Mouse (Mus musculus): ENCODE measurements around the gene Cct2. TPM values are rescaled to one million over a fixed set of nuclear protein-coding genes. Genes with fewer than 3 reads are reported as not detected.

Gene Cct2
- polyA plus RNA-seq (2015; fragmentation: Nextera tagmentation; extraction: Ambion mirVana), result 139 and 171 TPM in 2 replicates

- Histone ChIP-seq H3K9me3 (replicated peaks) (no peaks in the 10 kb centered on the region), H3K27me3 (no peaks in the 10 kb centered on the region), H3K9ac (peak within 1 kb of the TSS; percentile 90), H3K4me3 (peak within 1 kb of the TSS; percentile 99), H3K4me1 (replicated peaks) (peaks cover 13% of the 10 kb centered on the region), H3K36me3 (peaks cover 38% of the 10 kb centered on the region), H3K27ac (peak within 1 kb of the TSS; percentile 92), H3K4me2 (peak within 1 kb of the TSS; percentile 76)
- ATAC-seq (replicated peaks; ENCODE audit: insufficient number of reproducible peaks, insufficient read depth, low FRiP score, low read depth), result peak; percentile 93
- WGBS, result under 1% methylated on average over 68 of the region's 68 CpGs
Measured at GRCm38 (mm10) chr10:117063254-117064021, at the start of gene Cct2. Gene Cct2, minus strand, starts transcription at chr10:117063814.

- H3K27ac ChIP-seq, result peak overlapping the region; percentile 37
- H3K36me3 ChIP-seq, result no peaks in the 10 kb centered on the region
- ATAC-seq (replicated peaks; ENCODE audit: insufficient number of reproducible peaks, insufficient read depth, low FRiP score, low read depth), result no peak
Measured at GRCm38 (mm10) chr10:117112545-117112944, 48.9 kb upstream of the Cct2 start.

GRCm38 (mm10) chr10:117111455-117111854 lies 47.8 kb upstream of the Cct2 start:
- peak overlapping the region; percentile 5 for H3K27ac ChIP-seq
- WGBS, result 42% methylated on average over 7 of the region's 7 CpGs
- H3K9me3 ChIP-seq (replicated peaks), result no peaks in the 10 kb centered on the region
- no peak overlapping the region for H3K4me3 ChIP-seq
- ATAC-seq (replicated peaks; ENCODE audit: insufficient number of reproducible peaks, insufficient read depth, low FRiP score, low read depth), result peak; percentile 62
- no peak overlapping the region for H3K9ac ChIP-seq
- peaks cover 37% of the 10 kb centered on the region for H3K4me1 ChIP-seq (replicated peaks)
- H3K27me3 ChIP-seq, result no peaks in the 10 kb centered on the region
- H3K4me2 ChIP-seq, result no peak overlapping the region
- no peaks in the 10 kb centered on the region for H3K36me3 ChIP-seq

More at GRCm38 (mm10) chr10:117112545-117112944, 48.9 kb upstream of the Cct2 start:
- Histone ChIP-seq H3K4me1 (replicated peaks) (peaks cover 40% of the 10 kb centered on the region), H3K9me3 (replicated peaks) (no peaks in the 10 kb centered on the region), H3K9ac (no peak overlapping the region), H3K4me3 (no peak overlapping the region), H3K4me2 (no peak overlapping the region), H3K27me3 (no peaks in the 10 kb centered on the region)
- WGBS, result 44% methylated on average over 2 of the region's 2 CpGs

- Histone ChIP-seq H3K4me2 (no peak overlapping the region), H3K36me3 (no peaks in the 10 kb centered on the region), H3K27ac (peak overlapping the region; percentile 2; the same call in 1 of the 2 replicates), H3K4me1 (replicated peaks) (peaks cover 41% of the 10 kb centered on the region), H3K4me3 (no peak overlapping the region), H3K27me3 (no peaks in the 10 kb centered on the region), H3K9me3 (replicated peaks) (no peaks in the 10 kb centered on the region), H3K9ac (no peak overlapping the region)
- ATAC-seq (replicated peaks; ENCODE audit: insufficient number of reproducible peaks, insufficient read depth, low FRiP score, low read depth), result no peak
- WGBS, result 54% methylated on average over 3 of the region's 3 CpGs
Measured at GRCm38 (mm10) chr10:117110271-117110670, 46.7 kb upstream of the Cct2 start.

GRCm38 (mm10) chr10:117106686-117107085 lies 43.1 kb upstream of the Cct2 start:
- H3K27me3 ChIP-seq, result no peaks in the 10 kb centered on the region
- 0 out of 2 replicates have a peak, but pooled peaks have one; percentile 4 for ATAC-seq (replicated peaks; ENCODE audit: insufficient number of reproducible peaks, insufficient read depth, low FRiP score, low read depth)
- no peak overlapping the region for H3K9ac ChIP-seq
- no peaks in the 10 kb centered on the region for H3K36me3 ChIP-seq
- H3K4me1 ChIP-seq (replicated peaks), result peaks cover 49% of the 10 kb centered on the region
- no peaks in the 10 kb centered on the region for H3K9me3 ChIP-seq (replicated peaks)
- no peak overlapping the region for H3K4me2 ChIP-seq
- peak overlapping the region; percentile 71 for H3K27ac ChIP-seq
- no peak overlapping the region for H3K4me3 ChIP-seq
- 4% methylated on average over 3 of the region's 3 CpGs for WGBS

- WGBS, result 9% methylated on average over 4 of the region's 4 CpGs
- ATAC-seq (replicated peaks; ENCODE audit: insufficient number of reproducible peaks, insufficient read depth, low FRiP score, low read depth), result peak; percentile 66; the same call in 1 of the 2 replicates
Measured at GRCm38 (mm10) chr10:117106244-117106643, 42.6 kb upstream of the Cct2 start.

GRCm38 (mm10) chr10:117105015-117105414 lies 41.4 kb upstream of the Cct2 start:
- no peak overlapping the region for H3K4me3 ChIP-seq
- 0 out of 2 replicates have a peak, but pooled peaks cover 3% of the 10 kb centered on the region for H3K36me3 ChIP-seq
- H3K9ac ChIP-seq, result no peak overlapping the region
- H3K4me2 ChIP-seq, result no peak overlapping the region
- no peak; the same call in 1 of the 2 replicates for ATAC-seq (replicated peaks; ENCODE audit: insufficient number of reproducible peaks, insufficient read depth, low FRiP score, low read depth)
- no peaks in the 10 kb centered on the region for H3K27me3 ChIP-seq
- peak overlapping the region; percentile 49 for H3K27ac ChIP-seq
- 58% methylated on average over 4 of the region's 4 CpGs for WGBS
- no peaks in the 10 kb centered on the region for H3K9me3 ChIP-seq (replicated peaks)
- peaks cover 40% of the 10 kb centered on the region for H3K4me1 ChIP-seq (replicated peaks)

More at GRCm38 (mm10) chr10:117106244-117106643, 42.6 kb upstream of the Cct2 start:
- Histone ChIP-seq H3K4me3 (no peak overlapping the region), H3K9me3 (replicated peaks) (no peaks in the 10 kb centered on the region), H3K36me3 (no peaks in the 10 kb centered on the region), H3K4me1 (replicated peaks) (peaks cover 45% of the 10 kb centered on the region), H3K27me3 (no peaks in the 10 kb centered on the region), H3K4me2 (0 out of 2 replicates have a peak overlapping the region, but pooled peaks have one; percentile 10), H3K9ac (no peak overlapping the region), H3K27ac (peak overlapping the region; percentile 71)

- H3K9me3 ChIP-seq (replicated peaks), result no peaks in the 10 kb centered on the region
- H3K9ac ChIP-seq, result no peak overlapping the region
- peaks cover 40% of the 10 kb centered on the region for H3K4me1 ChIP-seq (replicated peaks)
- H3K4me2 ChIP-seq, result no peak overlapping the region
- H3K36me3 ChIP-seq, result 0 out of 2 replicates have a peak, but pooled peaks cover 3% of the 10 kb centered on the region
- H3K4me3 ChIP-seq, result no peak overlapping the region
- ATAC-seq (replicated peaks; ENCODE audit: insufficient number of reproducible peaks, insufficient read depth, low FRiP score, low read depth), result no peak
- no peaks in the 10 kb centered on the region for H3K27me3 ChIP-seq
- H3K27ac ChIP-seq, result peak overlapping the region; percentile 44
Measured at GRCm38 (mm10) chr10:117103854-117104598, 40.4 kb upstream of the Cct2 start.

GRCm38 (mm10) chr10:117100175-117100574 lies 36.6 kb upstream of the Cct2 start:
- no peak overlapping the region for H3K4me3 ChIP-seq
- no peak for ATAC-seq (replicated peaks; ENCODE audit: insufficient number of reproducible peaks, insufficient read depth, low FRiP score, low read depth)

GRCm38 (mm10) chr10:117097116-117097698 lies 33.6 kb upstream of the Cct2 start:
- no peaks in the 10 kb centered on the region for H3K9me3 ChIP-seq (replicated peaks)
- peaks cover 18% of the 10 kb centered on the region for H3K4me1 ChIP-seq (replicated peaks)
- 76% methylated on average over 2 of the region's 2 CpGs for WGBS
- H3K36me3 ChIP-seq, result peaks cover 3% of the 10 kb centered on the region; the same call in 1 of the 2 replicates
- H3K9ac ChIP-seq, result no peak overlapping the region
- no peak overlapping the region for H3K27ac ChIP-seq
- no peak for ATAC-seq (replicated peaks; ENCODE audit: insufficient number of reproducible peaks, insufficient read depth, low FRiP score, low read depth)
- no peak overlapping the region for H3K4me2 ChIP-seq
- no peaks in the 10 kb centered on the region for H3K27me3 ChIP-seq
- no peak overlapping the region for H3K4me3 ChIP-seq

More at GRCm38 (mm10) chr10:117100175-117100574, 36.6 kb upstream of the Cct2 start:
- WGBS, result 76% methylated on average over 5 of the region's 5 CpGs
- Histone ChIP-seq H3K27me3 (no peaks in the 10 kb centered on the region), H3K4me1 (replicated peaks) (peaks cover 28% of the 10 kb centered on the region), H3K9me3 (replicated peaks) (no peaks in the 10 kb centered on the region), H3K9ac (no peak overlapping the region), H3K36me3 (peaks cover 3% of the 10 kb centered on the region; the same call in 1 of the 2 replicates), H3K4me2 (no peak overlapping the region), H3K27ac (no peak overlapping the region)

GRCm38 (mm10) chr10:117096096-117096495 lies 32.5 kb upstream of the Cct2 start:
- Histone ChIP-seq H3K27ac (no peak overlapping the region), H3K4me2 (no peak overlapping the region), H3K9ac (no peak overlapping the region), H3K36me3 (peaks cover 3% of the 10 kb centered on the region; the same call in 1 of the 2 replicates), H3K4me1 (replicated peaks) (peaks cover 18% of the 10 kb centered on the region), H3K4me3 (no peak overlapping the region), H3K27me3 (no peaks in the 10 kb centered on the region), H3K9me3 (replicated peaks) (no peaks in the 10 kb centered on the region)
- WGBS, result 87% methylated on average over 6 of the region's 6 CpGs
- ATAC-seq (replicated peaks; ENCODE audit: insufficient number of reproducible peaks, insufficient read depth, low FRiP score, low read depth), result no peak
